Mouse (Mus musculus) CD4-positive, CD25-positive, alpha-beta regulatory T cell, adult 9 weeks (primary cell): ENCODE results near the gene Dlgap4. TPM values are rescaled to one million over a fixed set of nuclear protein-coding genes. Genes with fewer than 3 reads are reported as not detected.

ENCODE experiments used
- polyA plus RNA-seq: library from polyadenylated mRNA; unstranded; fragments of 100-300 nt; shearing (Covaris generic); gene quantifications from one replicate; pipeline ENCODE4 v1.2.1, GENCODE M21; 2017

Gene Dlgap4
- 118 TPM for polyA plus RNA-seq

GRCm38 (mm10) chr2:156613541-156614257 lies at the start of gene Dlgap4:
Gene Dlgap4, plus strand, starts transcription at chr2:156613705.

GRCm38 (mm10) chr2:156774738-156775454 lies 161.4 kb downstream of the Dlgap4 start, which contains the start of gene Myl9:
Gene Myl9, plus strand, starts transcription at chr2:156775420.

Other genes with a start within 250 kb of the Dlgap4 start
- 2.1 TPM for gene Epb41l1, start 192.8 kb upstream of the Dlgap4 start, polyA plus RNA-seq
- gene Aar2, start 66.1 kb upstream of the Dlgap4 start, polyA plus RNA-seq, result 38.2 TPM
- 0.29 TPM for gene Myl9, start 161.7 kb downstream of the Dlgap4 start, polyA plus RNA-seq
- 20.8 TPM for gene Tgif2, start 226.3 kb downstream of the Dlgap4 start, polyA plus RNA-seq
- gene 4930518I15Rik, start 244.2 kb downstream of the Dlgap4 start, polyA plus RNA-seq, result 7.4 TPM
- 8.2 TPM for gene Rab5if, start 249.4 kb downstream of the Dlgap4 start, polyA plus RNA-seq